Mouse (Mus musculus): Measurements from ENCODE around the gene Fancl. TPM values are rescaled to one million over a fixed set of nuclear protein-coding genes. Genes with fewer than 3 reads are reported as not detected.

The Fancl gene
- total RNA-seq, 4 experiments from 2014 or later: 12.5 to 17.3 (median 13.5) TPM

DNA sequence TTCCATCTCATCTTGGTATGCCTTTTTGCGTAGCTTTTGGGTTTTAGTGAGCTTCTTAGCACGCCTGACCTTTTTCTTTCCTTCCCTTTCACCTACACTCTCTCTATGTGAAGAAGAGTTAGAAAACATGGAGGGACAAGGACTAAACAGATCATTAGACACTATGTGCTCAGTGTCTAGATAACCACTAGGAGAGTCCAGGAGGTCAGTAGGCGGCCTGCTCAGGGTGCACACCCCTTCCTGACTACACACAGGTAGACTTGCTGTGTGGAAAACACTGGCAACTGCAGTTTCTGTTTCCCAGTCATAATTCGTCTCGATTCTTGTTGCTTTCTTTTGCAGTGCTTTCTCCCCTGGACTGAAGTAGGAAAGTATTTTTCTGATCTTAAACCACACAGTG lies 110.0 kb downstream of the Fancl start:
- no peak for DNase-seq

DNA sequence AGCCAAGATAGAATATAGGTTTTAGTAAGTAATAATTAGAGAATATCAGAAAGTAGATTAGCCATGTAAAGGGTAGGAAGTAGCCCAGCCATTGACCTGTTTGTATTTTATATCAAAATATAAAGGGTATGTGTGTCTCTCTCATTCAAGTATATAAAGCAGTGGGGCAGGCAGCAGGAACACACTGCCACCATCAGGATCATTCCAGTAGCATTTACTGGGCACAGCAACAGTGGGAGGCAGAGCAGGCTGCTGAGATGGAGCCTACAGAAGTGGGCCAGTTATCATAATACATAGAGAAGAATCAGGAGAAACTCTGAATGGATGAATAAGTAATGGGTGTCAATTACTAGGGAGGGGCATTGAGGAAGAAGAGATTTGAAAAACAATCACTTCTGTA lies 127.7 kb downstream of the Fancl start:
- no peak for DNase-seq

DNA sequence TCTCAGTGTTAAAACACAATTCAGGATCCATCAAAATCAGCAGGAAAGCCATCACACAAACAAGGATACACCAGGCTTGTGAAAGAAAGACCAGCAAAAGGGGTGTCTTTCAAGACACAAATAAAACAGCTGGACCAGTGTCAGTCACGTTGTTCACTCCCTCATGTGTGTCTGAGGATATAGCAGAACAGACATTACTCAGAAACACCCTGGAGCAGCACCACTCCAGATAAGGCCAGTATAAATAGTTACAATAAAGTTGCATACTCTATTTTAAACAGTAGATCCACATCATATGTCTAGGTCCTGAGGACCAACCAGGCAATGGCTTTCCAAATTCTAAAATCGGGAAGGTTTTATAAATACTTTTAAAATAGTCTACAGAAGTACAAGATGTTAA lies 130.2 kb downstream of the Fancl start:
- no peak for DNase-seq

DNA sequence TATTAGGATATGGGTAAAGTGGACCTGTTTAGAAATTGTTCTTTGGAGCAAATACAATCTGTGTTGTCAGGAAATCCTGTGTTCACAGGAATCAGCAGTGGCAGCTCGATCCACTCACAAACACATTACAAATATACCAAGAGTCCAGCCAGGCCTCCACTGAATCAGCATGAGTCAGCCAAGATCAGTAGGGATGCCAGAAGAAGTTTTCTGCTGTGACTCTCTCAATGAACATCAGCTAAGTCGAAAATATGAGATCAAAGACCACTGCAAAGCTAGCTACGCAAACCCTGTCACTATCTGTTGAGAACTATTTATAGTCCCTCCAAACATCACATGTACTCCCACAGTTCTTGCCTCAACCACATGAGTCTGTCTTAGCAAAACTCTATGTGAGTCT lies 133.1 kb downstream of the Fancl start:
- DNase-seq: no peak

Other genes with a start within 250 kb of the Fancl start
- under 1 TPM in 3 of 4 experiments, not detected in 1; 0.48 to 0.62 (median 0.49) TPM for gene 5730522E02Rik, start 175.4 kb upstream of the Fancl start, total RNA-seq (2022)
- gene Gm6899, start 207.1 kb downstream of the Fancl start, total RNA-seq (2022): not detected
- gene Vrk2, start 207.9 kb downstream of the Fancl start, total RNA-seq (2022): 10 to 100 TPM in 2 of 4 experiments, 1 to 10 TPM in 2; 8.2 to 12.6 (median 10.2) TPM

Measured in adrenal gland, adult 8-10 months (tissue).